Mouse (Mus musculus): ENCODE data around the gene Ube2n.

Gene Ube2n

DNA sequence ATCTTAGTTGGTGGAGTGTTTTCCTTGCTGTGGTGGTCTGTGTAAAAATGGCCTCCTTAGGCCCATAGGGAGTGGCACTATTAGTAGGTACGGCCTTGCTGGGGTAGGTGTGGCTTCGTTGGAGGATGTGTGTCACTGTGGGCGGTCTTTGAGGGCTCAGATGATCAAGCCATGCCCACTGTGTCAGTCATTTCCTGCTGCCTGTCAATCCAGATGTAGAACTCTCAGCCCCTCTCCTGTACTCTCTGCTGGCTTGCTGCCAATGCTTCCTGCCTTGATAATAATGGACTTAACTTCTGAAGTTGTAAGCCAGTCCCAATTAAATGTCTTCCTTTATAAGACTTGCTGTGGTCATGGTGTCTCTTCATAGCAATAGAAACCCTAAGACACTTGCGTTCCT, 74.3 kb downstream of the Ube2n start:
- intact Hi-C loops (cut with DNase I): no loop called here

DNA sequence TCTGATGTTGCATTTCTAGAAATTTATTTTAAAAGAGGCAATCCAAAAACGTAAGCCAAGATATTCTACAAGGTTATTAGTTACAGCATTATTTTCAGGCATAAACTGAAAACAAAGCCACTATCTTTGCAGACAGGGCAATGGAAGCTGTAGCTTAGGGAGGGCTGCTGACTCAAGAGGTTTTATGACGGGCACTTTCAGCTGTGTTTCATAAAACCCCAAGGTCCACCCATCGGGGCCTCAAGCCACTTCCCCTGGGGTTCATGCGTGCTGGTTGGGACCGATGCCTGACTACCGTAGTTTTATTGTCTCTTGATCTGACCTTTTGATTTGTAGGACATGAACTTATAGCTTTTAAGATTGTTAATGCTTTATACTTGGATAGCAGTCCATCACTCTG, 75.3 kb downstream of the Ube2n start:
- intact Hi-C loops (cut with DNase I): no loop called here

DNA sequence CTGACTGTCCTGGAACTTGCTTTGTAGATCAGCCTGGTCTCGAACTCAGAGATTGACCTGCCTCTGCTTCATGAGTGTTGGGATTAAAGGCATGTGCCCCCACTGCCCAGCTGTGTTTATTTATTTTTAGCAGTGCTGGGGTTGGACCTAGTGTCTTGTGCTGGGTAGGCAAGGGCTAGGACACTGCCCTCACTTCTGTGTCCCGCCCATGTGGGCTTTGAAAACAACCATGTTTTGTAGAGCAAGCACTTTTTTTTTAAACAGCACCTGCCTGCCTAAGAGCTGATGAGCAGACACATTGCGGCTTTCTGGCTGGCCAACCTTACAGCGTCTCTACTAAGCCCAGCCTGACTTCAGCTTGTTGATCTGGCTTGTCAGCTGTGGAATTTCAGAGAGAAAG, 76.3 kb downstream of the Ube2n start:
- intact Hi-C loops (cut with DNase I): no loop called here

GRCm38 (mm10) chr10:95594414-95594813, 79.5 kb downstream of the Ube2n start:
- intact Hi-C loops (cut with DNase I): no loop called here

Small RNA genes lying within 50 kb of the gene (microRNA-seq; reads per million reads assigned to microRNA genes)
- 6.1 to 6.5 reads per million in 2 experiments for gene Mir3058
